Mouse (Mus musculus) gastrocnemius, postnatal 4 days (tissue): ENCODE results near the gene Atp5j. TPM values are rescaled to one million over a fixed set of nuclear protein-coding genes. Genes with fewer than 3 reads are reported as not detected.

Experiments used
- DNase-seq, 2 experiments: peaks; one replicate each; pipeline ENCODE4 v3.0.0; 2021 to 2022; ENCODE audit warnings: low spot score in 2 of 2, mixed read lengths in 2 of 2
- long read RNA-seq, 2 experiments: library from polyadenylated mRNA; stranded (forward); transcript quantifications; one replicate each; pipeline ENCODE4 v2.0.0; 2021
- total RNA-seq, 2 experiments: library from RNA; stranded (reverse); gene quantifications; 2 replicates each; pipeline ENCODE4 v1.2.3; 2021

The Atp5j gene
- total RNA-seq, result 100 to 1,000 TPM; 769 to 817 TPM
- long read RNA-seq, experiment 1, transcript Atp5j-208 (3 exons, 526 nt), result minor isoform, 6 of 528 reads
- long read RNA-seq, experiment 1, transcript Atp5j-201 (5 exons, 809 nt), result major isoform, 57 of 528 reads
- long read RNA-seq, experiment 1, partial matches to known transcripts, result 378 of 528 reads
- long read RNA-seq, experiment 1, other reads (novel, unspliced or antisense), result 77 of 528 reads
- long read RNA-seq, experiment 2, transcript Atp5j-201 (5 exons, 809 nt), result major isoform, 46 of 469 reads
- long read RNA-seq, experiment 2, partial matches to known transcripts, result 350 of 469 reads
- long read RNA-seq, experiment 2, other reads (novel, unspliced or antisense), result 66 of 469 reads

GRCm38 (mm10) chr16:84835441-84835822 lies at the start of gene Atp5j:
Atp5j (minus strand) TSS chr16:84835625.
- peak; percentile 67 to 86 for DNase-seq

- DNase-seq, result no peak
These were observed 49.1 kb upstream of the Atp5j start for GRCm38 (mm10) chr16:84884572-84884971.

GRCm38 (mm10) chr16:84881754-84882321 lies 46.4 kb upstream of the Atp5j start:
- no peak for DNase-seq

GRCm38 (mm10) chr16:84881168-84881567 lies 45.7 kb upstream of the Atp5j start:
- no peak for DNase-seq

- DNase-seq, result peak; percentile 43 to 51
These were observed 43.7 kb upstream of the Atp5j start for GRCm38 (mm10) chr16:84879146-84879545.

GRCm38 (mm10) chr16:84876082-84876481 lies 40.7 kb upstream of the Atp5j start:
- no peak for DNase-seq

GRCm38 (mm10) chr16:84875718-84876035 lies 40.3 kb upstream of the Atp5j start:
- DNase-seq, result no peak

GRCm38 (mm10) chr16:84875012-84875717 lies 39.7 kb upstream of the Atp5j start:
- DNase-seq, result no peak

- no peak for DNase-seq
These were observed 38.4 kb upstream of the Atp5j start for GRCm38 (mm10) chr16:84873805-84874204.

GRCm38 (mm10) chr16:84864656-84865055 lies 29.2 kb upstream of the Atp5j start:
- DNase-seq, result no peak

- DNase-seq, result no peak
These were observed 18.1 kb upstream of the Atp5j start for GRCm38 (mm10) chr16:84853492-84853891.

- DNase-seq, result no peak
These were observed 3.2 kb upstream of the Atp5j start for GRCm38 (mm10) chr16:84838576-84838975.

GRCm38 (mm10) chr16:84835823-84836743 lies 658 bp upstream of the Atp5j start:
- DNase-seq, result peak in 1 of 2 experiments; percentile 48

GRCm38 (mm10) chr16:84834745-84835440 lies 532 bp downstream of the Atp5j start, which contains the start of gene Gabpa:
Gabpa (plus strand) TSS chr16:84834925.
- DNase-seq, result peak; percentile 65 to 87

GRCm38 (mm10) chr16:84834344-84834743 lies 1.1 kb downstream of the Atp5j start:
- no peak for DNase-seq

- DNase-seq, result no peak
These were observed 2.7 kb downstream of the Atp5j start for GRCm38 (mm10) chr16:84832736-84833135.

GRCm38 (mm10) chr16:84831696-84832095 lies 3.7 kb downstream of the Atp5j start:
- no peak for DNase-seq

GRCm38 (mm10) chr16:84825009-84825408 lies 10.4 kb downstream of the Atp5j start:
- DNase-seq, result peak in 1 of 2 experiments; percentile 28

- peak in 1 of 2 experiments; percentile 18 for DNase-seq
These were observed 18.0 kb downstream of the Atp5j start for GRCm38 (mm10) chr16:84817423-84817822.

- no peak for DNase-seq
These were observed 20.9 kb downstream of the Atp5j start for GRCm38 (mm10) chr16:84814511-84814910.
